Mouse (Mus musculus) CD4-positive, CD25-positive, alpha-beta regulatory T cell (primary cell): Measurements from ENCODE around the gene Atp13a4. TPM values are rescaled to one million over a fixed set of nuclear protein-coding genes. Genes with fewer than 3 reads are reported as not detected.

Source experiments
- polyA plus RNA-seq: library from polyadenylated mRNA; unstranded; fragments of 100-300 nt; shearing (Covaris generic); gene quantifications from one replicate; pipeline ENCODE4 v1.2.1, GENCODE M21; 2017

The Atp13a4 gene
- not detected for polyA plus RNA-seq

DNA sequence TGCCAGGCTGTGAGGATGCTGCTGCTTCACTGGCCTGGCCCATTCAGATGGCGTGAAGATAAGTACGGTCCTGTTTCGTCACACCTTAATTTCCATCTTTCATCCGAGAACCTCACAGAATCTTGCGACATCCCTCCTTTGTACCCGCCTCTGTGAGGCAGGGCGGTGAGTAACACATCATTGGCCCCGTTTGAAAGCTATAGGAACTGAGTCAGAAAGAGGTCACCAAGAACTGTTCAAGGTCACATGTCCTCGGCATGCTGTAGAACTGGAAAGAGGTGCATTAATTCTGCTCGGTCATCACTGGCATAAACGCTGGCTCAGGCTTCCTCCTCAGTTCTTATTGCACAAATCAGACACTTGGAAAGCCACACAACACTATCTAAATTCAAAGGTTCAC lies at the start of gene Atp13a4:
Atp13a4 (minus strand) TSS at position 36 of the 400 bp plus-strand sequence.

GRCm38 (mm10) chr16:29579167-29579786 lies 34.6 kb upstream of the Atp13a4 start, which contains the start of gene Opa1:
Opa1 (plus strand) TSS chr16:29579334.

DNA sequence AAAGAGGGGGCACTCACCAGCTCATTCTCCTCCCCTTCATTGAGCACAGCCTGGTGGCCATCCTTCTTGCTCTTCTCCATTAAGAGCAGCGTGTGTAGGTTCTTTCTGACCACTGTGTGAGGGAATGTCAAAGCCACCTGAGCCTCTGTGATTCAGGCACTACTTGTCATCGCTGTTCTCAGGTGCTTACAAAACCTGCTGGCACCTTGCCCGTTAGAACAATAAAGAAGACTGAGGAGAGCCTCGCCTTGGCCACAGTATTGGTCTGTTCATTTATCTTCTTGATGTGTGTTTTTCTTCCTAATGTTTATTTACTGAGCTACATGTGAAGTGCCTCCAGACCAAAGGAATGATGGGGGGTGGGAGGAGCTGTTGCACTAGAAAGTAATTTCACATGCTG lies 166.2 kb downstream of the Atp13a4 start, which contains the start of gene Atp13a5:
Atp13a5 (minus strand) TSS at position 275 of the 400 bp plus-strand sequence.

Other genes with a start within 250 kb of the Atp13a4 start
- gene Atp13a5, start 166.1 kb downstream of the Atp13a4 start, polyA plus RNA-seq: not detected
- 38.8 TPM for gene Opa1, start 34.5 kb upstream of the Atp13a4 start, polyA plus RNA-seq